Mouse (Mus musculus): ENCODE measurements around the gene Alk.

Alk gene

GRCm38 (mm10) chr17:72293267-72293580 is 311.2 kb downstream of the Alk start:
- in situ Hi-C loops (cut with MboI; ENCODE audit: low pct_unique_long_range_greater_than_20kb in 1 of 2, low sequenced_read_pairs in 2 of 2, unreplicated experiment in 1 of 2), result no loop called here

GRCm38 (mm10) chr17:72292444-72293266 is 311.8 kb downstream of the Alk start:
- in situ Hi-C loops (cut with MboI; ENCODE audit: low pct_unique_long_range_greater_than_20kb in 1 of 2, low sequenced_read_pairs in 2 of 2, unreplicated experiment in 1 of 2), result no loop called here

- in situ Hi-C loops (cut with MboI; ENCODE audit: low pct_unique_long_range_greater_than_20kb in 1 of 2, low sequenced_read_pairs in 2 of 2, unreplicated experiment in 1 of 2), result no loop called here
These were observed 318.5 kb downstream of the Alk start for GRCm38 (mm10) chr17:72285961-72286360.

- in situ Hi-C loops (cut with MboI; ENCODE audit: low pct_unique_long_range_greater_than_20kb in 1 of 2, low sequenced_read_pairs in 2 of 2, unreplicated experiment in 1 of 2), result no loop called here
These were observed 326.1 kb downstream of the Alk start for GRCm38 (mm10) chr17:72278296-72278695.

- in situ Hi-C loops (cut with MboI; ENCODE audit: low pct_unique_long_range_greater_than_20kb in 1 of 2, low sequenced_read_pairs in 2 of 2, unreplicated experiment in 1 of 2), result no loop called here
These were observed 327.6 kb downstream of the Alk start for GRCm38 (mm10) chr17:72276778-72277177.

- in situ Hi-C loops (cut with MboI; ENCODE audit: low pct_unique_long_range_greater_than_20kb in 1 of 2, low sequenced_read_pairs in 2 of 2, unreplicated experiment in 1 of 2), result no loop called here
These were observed 329.0 kb downstream of the Alk start for GRCm38 (mm10) chr17:72275391-72275904.

- in situ Hi-C loops (cut with MboI; ENCODE audit: low pct_unique_long_range_greater_than_20kb in 1 of 2, low sequenced_read_pairs in 2 of 2, unreplicated experiment in 1 of 2), result no loop called here
These were observed 330.2 kb downstream of the Alk start for GRCm38 (mm10) chr17:72274205-72274604.

- in situ Hi-C loops (cut with MboI; ENCODE audit: low pct_unique_long_range_greater_than_20kb in 1 of 2, low sequenced_read_pairs in 2 of 2, unreplicated experiment in 1 of 2), result no loop called here
These were observed 332.8 kb downstream of the Alk start for GRCm38 (mm10) chr17:72271640-72272039.

GRCm38 (mm10) chr17:72268529-72268928 is 335.9 kb downstream of the Alk start:
- in situ Hi-C loops (cut with MboI; ENCODE audit: low pct_unique_long_range_greater_than_20kb in 1 of 2, low sequenced_read_pairs in 2 of 2, unreplicated experiment in 1 of 2), result no loop called here

GRCm38 (mm10) chr17:72265171-72266022 is 339.0 kb downstream of the Alk start:
- in situ Hi-C loops (cut with MboI; ENCODE audit: low pct_unique_long_range_greater_than_20kb in 1 of 2, low sequenced_read_pairs in 2 of 2, unreplicated experiment in 1 of 2), result no loop called here

- in situ Hi-C loops (cut with MboI; ENCODE audit: low pct_unique_long_range_greater_than_20kb in 1 of 2, low sequenced_read_pairs in 2 of 2, unreplicated experiment in 1 of 2), result no loop called here
These were observed 351.0 kb downstream of the Alk start for GRCm38 (mm10) chr17:72253411-72253810.

GRCm38 (mm10) chr17:72251554-72251953 is 352.9 kb downstream of the Alk start:
- in situ Hi-C loops (cut with MboI; ENCODE audit: low pct_unique_long_range_greater_than_20kb in 1 of 2, low sequenced_read_pairs in 2 of 2, unreplicated experiment in 1 of 2), result no loop called here

- in situ Hi-C loops (cut with MboI; ENCODE audit: low pct_unique_long_range_greater_than_20kb in 1 of 2, low sequenced_read_pairs in 2 of 2, unreplicated experiment in 1 of 2), result no loop called here
These were observed 353.7 kb downstream of the Alk start for GRCm38 (mm10) chr17:72250482-72251405.

- in situ Hi-C loops (cut with MboI; ENCODE audit: low pct_unique_long_range_greater_than_20kb in 1 of 2, low sequenced_read_pairs in 2 of 2, unreplicated experiment in 1 of 2), result no loop called here
These were observed 362.4 kb downstream of the Alk start for GRCm38 (mm10) chr17:72242036-72242435.

GRCm38 (mm10) chr17:72237315-72237714 is 367.1 kb downstream of the Alk start:
- in situ Hi-C loops (cut with MboI; ENCODE audit: low pct_unique_long_range_greater_than_20kb in 1 of 2, low sequenced_read_pairs in 2 of 2, unreplicated experiment in 1 of 2), result no loop called here

GRCm38 (mm10) chr17:72230891-72231290 is 373.5 kb downstream of the Alk start:
- in situ Hi-C loops (cut with MboI; ENCODE audit: low pct_unique_long_range_greater_than_20kb in 1 of 2, low sequenced_read_pairs in 2 of 2, unreplicated experiment in 1 of 2), result no loop called here

GRCm38 (mm10) chr17:72218816-72219215 is 385.6 kb downstream of the Alk start:
- in situ Hi-C loops (cut with MboI; ENCODE audit: low pct_unique_long_range_greater_than_20kb in 1 of 2, low sequenced_read_pairs in 2 of 2, unreplicated experiment in 1 of 2), result no loop called here

- in situ Hi-C loops (cut with MboI; ENCODE audit: low pct_unique_long_range_greater_than_20kb in 1 of 2, low sequenced_read_pairs in 2 of 2, unreplicated experiment in 1 of 2), result no loop called here
These were observed 406.9 kb downstream of the Alk start for GRCm38 (mm10) chr17:72197576-72197975.
